Mouse (Mus musculus): ENCODE results near the gene Megf8.

GRCm38 (mm10) chr7:25305481-25305880, 11.5 kb upstream of the Megf8 start:
- TF ChIP-seq POLR2A (IDR thresholded peaks at IDR 0.05; ENCODE audit: low read depth, low read length) (no peak), CTCF (IDR thresholded peaks at IDR 0.05; ENCODE audit: borderline replicate concordance, insufficient read depth, low read length) (no peak)
